Mouse (Mus musculus): ENCODE results near the gene Gm15127. TPM values are rescaled to one million over a fixed set of nuclear protein-coding genes. Genes with fewer than 3 reads are reported as not detected.
"Not testable (repeated sequence)": the region's sequence is repeated elsewhere in the genome, so short reads cannot be mapped to it uniquely, and the experiment has no call there.

The Gm15127 gene
- not detected in 2 replicates for polyA plus RNA-seq (2014; fragmentation: Nextera tagmentation; extraction: Ambion mirVana)

DNA sequence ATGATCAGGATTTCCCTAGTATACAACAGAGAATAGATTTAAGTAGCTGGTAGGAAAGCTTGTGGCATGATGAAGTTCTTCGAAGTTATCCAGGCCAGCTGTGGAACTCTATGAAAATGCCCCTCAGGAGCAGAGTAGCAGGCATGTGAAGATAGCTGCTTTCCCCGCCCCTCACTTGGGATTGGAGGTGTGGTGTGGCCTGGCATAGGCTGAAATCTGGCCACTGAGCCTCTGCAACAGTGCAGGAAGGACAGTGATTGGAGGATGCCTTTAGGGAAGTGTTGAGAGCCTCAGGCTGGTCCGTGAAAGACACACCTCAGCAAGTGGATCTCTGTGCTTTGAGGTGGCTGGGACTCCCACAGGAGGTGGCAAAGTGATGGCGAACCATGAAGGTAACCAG is at the start of gene Gm15127:
Gene Gm15127 (plus strand): TSS at position 301 of the 400 bp plus-strand sequence.
- not testable (repeated sequence) for ATAC-seq (ENCODE audit: low read depth); H3K27ac ChIP-seq (replicated peaks; ENCODE audit: low read depth, low read length); H3K27me3 ChIP-seq (replicated peaks; ENCODE audit: control insufficient read depth, insufficient read depth, low read length); H3K9ac ChIP-seq (ENCODE audit: low read depth, low read length); H3K4me2 ChIP-seq (ENCODE audit: low read depth, low read length); H3K36me3 ChIP-seq (ENCODE audit: control insufficient read depth, insufficient read depth, low read length); DNase-seq (ENCODE audit: low spot score); H3K4me3 ChIP-seq (ENCODE audit: low read depth, low read length); H3K4me1 ChIP-seq (ENCODE audit: control insufficient read depth, insufficient read depth, low read length); H3K9me3 ChIP-seq (ENCODE audit: control insufficient read depth, low read length)
- 78% methylated on average over 2 of the region's 4 CpGs for WGBS

DNA sequence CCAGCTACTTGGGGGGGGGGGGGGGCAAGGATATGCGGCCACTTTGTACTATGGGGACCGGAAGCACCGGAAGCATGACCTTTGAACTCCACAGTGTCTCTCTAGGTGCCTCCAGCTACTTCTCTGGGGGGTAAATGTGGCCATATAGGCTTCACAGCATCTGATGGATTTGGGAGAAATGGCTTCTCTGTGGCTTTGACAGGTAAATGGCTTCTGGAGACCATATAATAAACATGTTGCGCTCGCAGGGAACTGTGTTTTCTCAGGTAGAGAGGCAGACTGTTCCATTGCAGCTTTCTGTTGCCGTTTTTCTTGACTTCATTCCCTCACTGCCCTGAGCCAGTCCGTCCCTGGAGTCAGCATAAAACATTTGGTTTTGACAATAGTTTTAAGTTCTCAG is 48.3 kb upstream of the Gm15127 start, which contains the start of gene Gm8334:
Gene Gm8334 (minus strand): TSS at position 101 of the 400 bp plus-strand sequence.
- H3K36me3 ChIP-seq (ENCODE audit: control insufficient read depth, insufficient read depth, low read length); ATAC-seq (ENCODE audit: low read depth): not testable (repeated sequence)
- WGBS: 84% methylated on average over 3 of the region's 7 CpGs

DNA sequence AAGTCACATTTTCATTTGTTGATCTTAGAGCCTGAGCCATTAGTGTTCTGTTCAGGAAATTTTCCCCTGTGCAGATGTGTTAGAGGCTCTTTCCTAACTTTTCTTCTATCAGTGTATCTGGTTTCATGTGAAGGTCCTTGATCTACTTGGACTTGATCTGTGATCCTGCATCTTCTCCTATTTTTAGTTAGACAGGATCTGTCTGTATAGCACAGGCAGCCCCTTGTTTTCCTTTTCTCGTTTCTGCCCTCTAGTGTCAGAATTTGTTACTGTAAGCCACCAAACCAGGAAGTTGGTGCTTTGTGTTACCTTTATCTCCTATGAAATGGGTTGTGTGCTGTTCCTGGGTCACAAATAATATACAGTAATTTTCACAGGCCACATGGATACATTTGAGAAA is 12.9 kb downstream of the Gm15127 start:
- not testable (repeated sequence) for H3K4me2 ChIP-seq (ENCODE audit: low read depth, low read length); H3K9ac ChIP-seq (ENCODE audit: low read depth, low read length); H3K4me1 ChIP-seq (ENCODE audit: control insufficient read depth, insufficient read depth, low read length); ATAC-seq (ENCODE audit: low read depth); H3K36me3 ChIP-seq (ENCODE audit: control insufficient read depth, insufficient read depth, low read length); DNase-seq (ENCODE audit: low spot score); H3K27ac ChIP-seq (replicated peaks; ENCODE audit: low read depth, low read length); H3K4me3 ChIP-seq (ENCODE audit: low read depth, low read length); H3K27me3 ChIP-seq (replicated peaks; ENCODE audit: control insufficient read depth, insufficient read depth, low read length); H3K9me3 ChIP-seq (ENCODE audit: control insufficient read depth, low read length)
- WGBS: 23% methylated on average over 1 of the region's 1 CpGs

More for the DNA sequence above, 48.3 kb upstream of the Gm15127 start, which contains the start of gene Gm8334:
- H3K27me3 ChIP-seq (replicated peaks; ENCODE audit: control insufficient read depth, insufficient read depth, low read length); DNase-seq (ENCODE audit: low spot score); H3K4me1 ChIP-seq (ENCODE audit: control insufficient read depth, insufficient read depth, low read length); H3K4me2 ChIP-seq (ENCODE audit: low read depth, low read length); H3K9ac ChIP-seq (ENCODE audit: low read depth, low read length); H3K27ac ChIP-seq (replicated peaks; ENCODE audit: low read depth, low read length); H3K4me3 ChIP-seq (ENCODE audit: low read depth, low read length); H3K9me3 ChIP-seq (ENCODE audit: control insufficient read depth, low read length): not testable (repeated sequence)

Other genes starting within 250 kb of the Gm15127 start
- gene Gm15114, start 174.6 kb upstream of the Gm15127 start, polyA plus RNA-seq (2014; fragmentation: Nextera tagmentation; extraction: Ambion mirVana): not detected in 2 replicates
- gene Gm8334, start 48.4 kb upstream of the Gm15127 start, polyA plus RNA-seq (2014; fragmentation: Nextera tagmentation; extraction: Ambion mirVana): not detected in 2 replicates
- 0.08 TPM in 1 of 2 replicates, not detected in the other for gene Luzp4, start 194.0 kb downstream of the Gm15127 start, polyA plus RNA-seq (2014; fragmentation: Nextera tagmentation; extraction: Ambion mirVana)